Mouse (Mus musculus): ENCODE results near the gene Lamc2.

Gene Lamc2

GRCm38 (mm10) chr1:153126491-153127381, 59.5 kb downstream of the Lamc2 start:
- peak; percentile 44 for DNase-seq

DNA sequence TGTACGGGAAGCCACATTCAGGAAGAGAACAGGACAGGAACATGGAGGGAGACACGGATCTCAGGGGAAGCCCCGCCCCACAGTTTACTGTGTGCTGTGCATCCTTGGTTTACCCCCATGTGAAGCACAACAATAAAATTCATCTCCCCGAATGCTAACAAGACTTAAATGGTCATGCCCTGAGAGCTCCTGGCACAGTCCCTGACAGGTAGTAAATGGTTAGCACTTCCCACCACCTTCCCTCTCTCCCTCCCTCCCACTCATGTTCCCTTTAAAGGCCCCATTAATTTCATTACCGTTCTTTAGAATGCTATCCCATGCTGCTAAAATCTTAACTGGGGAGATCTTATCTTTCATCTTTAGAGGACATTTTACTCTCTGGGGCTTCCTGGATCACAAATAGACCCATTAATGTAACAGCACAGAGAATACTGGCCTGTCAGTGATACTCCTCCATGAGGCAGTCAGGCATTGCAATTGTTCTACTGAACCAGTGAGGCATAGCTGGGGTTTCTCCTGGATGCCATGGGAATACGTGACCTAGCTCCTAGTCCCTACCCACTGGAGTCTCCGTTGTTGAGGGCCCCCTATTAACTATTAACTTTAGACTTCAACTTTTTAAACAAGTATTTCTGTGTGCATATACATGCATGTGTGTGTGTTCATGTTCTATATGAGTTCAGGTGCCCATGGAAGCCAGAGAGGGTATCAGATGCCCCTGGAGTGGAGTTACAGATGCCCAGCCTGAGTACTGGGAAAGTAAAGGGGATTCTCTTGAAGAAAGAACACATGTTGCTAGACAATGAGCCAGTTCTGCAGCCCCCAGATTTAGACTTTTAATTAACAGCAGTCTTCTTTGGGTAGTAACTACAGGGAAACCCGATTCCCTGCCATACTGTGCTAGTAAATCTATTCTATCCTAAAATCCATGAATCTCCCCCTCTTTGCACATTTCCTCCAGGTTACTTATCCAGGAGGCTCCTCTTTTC, 60.7 kb downstream of the Lamc2 start:
- DNase-seq, result no peak

GRCm38 (mm10) chr1:153124502-153124901, 61.7 kb downstream of the Lamc2 start:
- DNase-seq, result no peak

GRCm38 (mm10) chr1:153122764-153123163, 63.5 kb downstream of the Lamc2 start:
- no peak for DNase-seq

DNA sequence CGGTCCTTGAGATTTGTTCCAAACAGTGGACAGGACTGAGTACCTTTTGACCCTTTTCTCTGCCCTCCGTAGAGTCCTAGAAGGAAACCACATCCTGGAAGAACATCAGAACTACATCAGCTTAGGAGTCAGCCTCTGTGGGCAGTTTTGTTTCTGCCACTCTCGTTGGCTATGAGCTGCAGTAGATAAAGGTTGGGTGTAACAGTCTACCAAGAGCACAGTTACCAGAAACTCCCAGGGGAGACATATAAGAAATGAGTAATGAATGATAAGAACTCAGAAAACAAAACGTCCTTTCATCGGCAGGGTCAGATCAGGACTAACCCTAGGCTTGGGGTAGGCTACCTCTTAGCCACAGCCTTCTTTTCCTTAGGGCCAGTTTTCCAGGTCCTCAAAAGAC, 64.9 kb downstream of the Lamc2 start:
- no peak for DNase-seq

DNA sequence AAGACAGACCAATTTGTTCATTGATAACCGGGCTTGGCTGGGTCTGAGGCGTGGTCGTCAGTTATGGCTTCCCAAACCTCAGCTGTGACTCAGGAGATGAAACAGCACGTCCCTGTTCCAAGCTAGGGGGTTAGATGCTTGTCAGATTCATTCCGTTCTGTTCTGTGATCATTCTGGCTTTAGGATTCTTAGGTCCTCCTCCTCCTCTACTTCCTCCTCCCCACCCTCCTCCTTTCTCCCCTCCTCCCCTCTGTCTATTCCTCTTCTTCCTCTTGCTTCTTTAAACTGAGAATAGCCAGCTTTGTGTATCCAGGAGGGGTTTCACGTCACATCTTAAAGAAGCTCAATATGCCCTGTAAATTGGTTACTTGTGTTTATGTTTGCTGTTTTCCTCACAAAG, 65.7 kb downstream of the Lamc2 start:
- DNase-seq, result no peak

DNA sequence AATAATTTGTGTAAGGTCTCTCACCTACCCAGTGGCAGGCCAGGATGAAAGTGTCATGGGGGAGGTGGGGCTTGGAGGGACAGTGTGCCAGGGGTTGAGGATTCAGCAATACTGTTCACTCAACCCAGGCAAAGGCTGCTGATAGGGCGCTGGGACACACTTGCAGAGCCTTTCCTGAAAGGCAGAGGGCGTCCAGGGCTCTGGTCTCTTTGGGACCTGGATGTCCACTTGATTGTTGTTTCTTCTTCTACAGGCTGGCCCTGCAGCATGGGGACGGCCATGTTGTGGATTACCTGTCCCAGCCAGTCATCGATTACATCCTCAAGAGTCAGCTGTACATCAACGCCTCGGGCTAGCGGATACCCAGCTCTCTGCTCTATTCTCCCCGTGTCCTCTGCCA, 70.9 kb downstream of the Lamc2 start:
- no peak for DNase-seq

GRCm38 (mm10) chr1:153111596-153111995, 74.7 kb downstream of the Lamc2 start:
- DNase-seq, result no peak

- no peak for DNase-seq
Observed at GRCm38 (mm10) chr1:153109836-153110235, 76.4 kb downstream of the Lamc2 start.

DNA sequence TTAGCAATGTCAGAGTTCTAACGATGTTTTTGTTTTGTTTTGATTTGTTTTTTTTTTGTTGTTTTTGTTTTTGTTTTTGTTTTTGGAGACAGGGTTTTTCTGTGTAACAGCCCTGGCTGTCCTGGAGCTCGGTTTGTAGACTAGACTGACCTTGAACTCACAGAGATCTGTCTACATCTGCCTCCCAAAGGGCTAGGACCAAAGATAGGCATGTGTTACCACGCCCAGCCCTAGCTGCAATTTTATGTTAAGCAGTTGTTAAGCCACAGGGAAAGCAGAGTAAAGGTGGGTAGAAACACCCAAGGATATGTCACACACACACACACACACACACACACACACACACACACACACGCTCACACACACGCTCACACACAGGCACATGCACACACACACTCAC, 76.9 kb downstream of the Lamc2 start:
- DNase-seq, result no peak

DNA sequence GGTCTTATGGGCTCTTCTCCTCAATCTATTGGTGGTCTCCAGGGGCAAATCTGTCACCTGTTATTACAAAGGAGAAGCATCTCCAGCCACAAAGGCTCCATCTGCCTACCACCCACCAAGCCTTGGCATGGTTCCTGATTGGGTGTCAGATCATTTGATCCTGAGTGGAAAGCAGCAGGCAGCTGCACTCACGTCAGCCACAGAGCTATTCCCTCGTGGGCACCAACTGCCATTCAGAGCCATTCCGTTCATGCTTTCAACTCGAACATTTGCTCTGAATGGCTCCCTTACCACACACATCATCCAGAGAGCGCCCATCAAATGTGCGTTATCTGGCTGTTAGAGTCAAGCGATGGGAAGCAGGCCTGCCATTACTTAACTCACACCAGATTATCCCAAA, 78.4 kb downstream of the Lamc2 start:
- DNase-seq, result peak; percentile 49

GRCm38 (mm10) chr1:153104804-153105203, 81.4 kb downstream of the Lamc2 start:
- no peak for DNase-seq

- no peak for DNase-seq
Observed at GRCm38 (mm10) chr1:153103186-153103554, 83.1 kb downstream of the Lamc2 start.

- no peak for DNase-seq
Observed at GRCm38 (mm10) chr1:153102296-153103185, 83.7 kb downstream of the Lamc2 start.

GRCm38 (mm10) chr1:153101327-153101880, 84.8 kb downstream of the Lamc2 start:
- DNase-seq, result peak; percentile 44

DNA sequence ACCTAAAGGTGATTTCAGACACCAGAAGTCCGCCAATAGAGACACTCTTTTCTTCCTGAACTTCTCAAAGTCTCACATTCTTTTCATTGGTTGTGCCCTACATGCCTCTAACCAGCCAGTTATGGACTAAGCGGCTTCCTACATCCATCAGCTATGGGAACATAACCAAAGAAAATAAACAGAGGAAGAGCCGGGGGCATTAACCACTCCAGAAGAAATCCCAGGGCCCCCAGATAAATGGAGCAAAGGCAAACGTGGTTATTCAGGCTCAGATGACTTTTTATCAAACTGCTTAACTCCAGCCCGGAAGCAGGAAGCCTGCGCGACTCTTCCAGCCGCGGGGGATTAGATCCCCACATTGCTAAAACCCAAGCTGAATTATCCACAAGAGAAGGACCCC, 85.3 kb downstream of the Lamc2 start:
- no peak for DNase-seq

DNA sequence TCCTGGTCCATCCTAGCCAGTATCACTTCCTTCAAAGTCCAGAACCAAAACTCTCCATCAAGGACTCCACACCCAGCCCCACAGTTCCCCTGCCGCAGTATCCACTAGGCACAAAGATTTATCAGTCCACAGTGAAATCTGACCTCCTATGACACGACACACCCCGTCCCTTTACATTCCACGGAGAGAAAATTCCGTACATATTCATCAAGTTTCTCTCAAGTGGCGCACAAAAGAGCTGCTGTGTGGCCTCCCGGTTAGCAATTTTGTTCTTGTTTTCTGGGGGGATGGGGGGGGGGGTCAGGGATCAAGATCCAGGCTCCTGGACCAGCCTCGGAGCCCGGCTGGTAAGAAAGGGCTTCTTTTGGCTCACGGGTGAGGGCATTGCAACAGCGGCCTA, 87.7 kb downstream of the Lamc2 start:
- DNase-seq, result no peak

DNA sequence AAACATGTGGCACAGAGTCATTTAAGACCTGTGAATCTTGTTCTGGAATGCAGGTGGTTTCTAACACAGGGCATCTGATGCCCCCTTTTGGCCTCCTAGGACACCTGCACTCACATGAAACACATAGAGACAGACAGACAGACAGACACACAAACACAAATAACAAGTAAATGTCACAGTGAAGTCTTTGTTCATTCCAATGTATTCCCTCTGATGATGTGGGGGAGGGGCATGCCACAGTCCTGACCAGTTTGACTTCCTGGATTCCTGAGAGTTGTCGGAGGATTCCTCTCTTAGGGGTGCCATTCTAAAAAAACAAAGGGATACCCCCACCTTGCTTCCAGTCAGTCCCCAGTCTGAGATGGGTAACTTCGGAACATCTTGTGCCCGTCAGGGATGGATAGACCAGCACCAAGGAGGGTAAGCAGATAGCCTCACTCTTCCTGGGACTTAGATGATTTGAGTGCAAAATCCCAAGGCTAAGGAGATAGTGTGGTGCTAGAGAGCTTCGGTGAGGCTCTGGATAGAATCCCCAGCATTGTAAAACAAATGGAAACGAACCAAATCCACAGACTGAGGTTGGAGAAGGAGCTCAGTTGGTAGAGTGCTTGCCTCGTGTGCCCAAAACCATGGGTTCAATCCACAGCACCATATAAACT, 89.1 kb downstream of the Lamc2 start:
- no peak for DNase-seq

GRCm38 (mm10) chr1:153095826-153096727, 90.2 kb downstream of the Lamc2 start:
- no peak for DNase-seq

- DNase-seq, result no peak
Observed at GRCm38 (mm10) chr1:153095328-153095727, 90.9 kb downstream of the Lamc2 start.
